Mouse (Mus musculus) limb, embryonic 12.5 days (tissue): ENCODE results near the gene Zfp467. TPM values are rescaled to one million over a fixed set of nuclear protein-coding genes. Genes with fewer than 3 reads are reported as not detected.
A peak's percentile ranks its signal among the peaks of the same experiment; 100 is the strongest.

Experiments used
- ATAC-seq: fragments of 200-750 bp; cut with Nextera tagmentation; 2 replicates; pipeline ENCODE4 v1.8.0; 2017; ENCODE audit warnings: low read depth, moderate TSS enrichment; ENCODE audit not compliant: insufficient number of reproducible peaks, insufficient read depth, low FRiP score, low TSS enrichment
- H3K27ac ChIP-seq: fragments of 300-500 bp; sonication (generic); 2 replicates; pipeline ENCODE4 v1.5.1; 2016; ENCODE audit warnings: mild to moderate bottlenecking, moderate library complexity
- H3K27me3 ChIP-seq: fragments of 300-500 bp; sonication (generic); 2 replicates; pipeline ENCODE4 v1.6.1; 2016; ENCODE audit warnings: mild to moderate bottlenecking, moderate library complexity
- H3K36me3 ChIP-seq: fragments of 300-500 bp; sonication (generic); 2 replicates; pipeline ENCODE4 v1.6.1; 2016; ENCODE audit warnings: mild to moderate bottlenecking, moderate library complexity
- H3K4me1 ChIP-seq: fragments of 300-500 bp; sonication (generic); replicated peaks from 2 replicates; pipeline ENCODE4 v1.6.1; 2016
- H3K4me2 ChIP-seq: fragments of 300-500 bp; sonication (generic); 2 replicates; pipeline ENCODE4 v1.6.1; 2016; ENCODE audit warnings: mild to moderate bottlenecking, moderate library complexity
- H3K4me3 ChIP-seq: fragments of 300-500 bp; sonication (generic); replicated peaks from 2 replicates; pipeline ENCODE4 v1.5.1; 2016; ENCODE audit warnings: mild to moderate bottlenecking
- H3K9ac ChIP-seq: fragments of 300-500 bp; sonication (generic); replicated peaks from 2 replicates; pipeline ENCODE4 v1.6.1; 2016; ENCODE audit warnings: mild to moderate bottlenecking, moderate library complexity
- H3K9me3 ChIP-seq: fragments of 300-500 bp; sonication (generic); 2 replicates; pipeline ENCODE4 v1.6.1; 2016; ENCODE audit warnings: mild to moderate bottlenecking, moderate library complexity
- WGBS: fragments of 180-500 bp; shearing (Covaris S2); methylation state at CpG from one replicate; pipeline ENCODE4 v1.1.7; 2016; 5-methylcytosine and 5-hydroxymethylcytosine counted together
- polyA plus RNA-seq: library from polyadenylated mRNA; unstranded; fragments of >200 nt; fragmentation: Nextera tagmentation; extraction: Ambion mirVana; gene quantifications from 2 replicates; pipeline ENCODE4 v1.2.1, GENCODE M21; 2016

The Zfp467 gene
- polyA plus RNA-seq, 1 experiment from 2014 or later, result 23.5 TPM

GRCm38 (mm10) chr6:48439654-48440053 lies 6.0 kb downstream of the Zfp467 start:
- H3K27ac ChIP-seq, result no peak overlapping the region
- H3K4me2 ChIP-seq, result peak overlapping the region; percentile 28; the same call in 1 of the 2 replicates
- no peak for ATAC-seq
- peaks cover 41% of the 10 kb centered on the region for H3K27me3 ChIP-seq
- H3K4me1 ChIP-seq, result peaks cover 52% of the 10 kb centered on the region
- no peak overlapping the region for H3K4me3 ChIP-seq
- no peak overlapping the region; the same call in 1 of the 2 replicates for H3K9ac ChIP-seq
- H3K36me3 ChIP-seq, result peaks cover 57% of the 10 kb centered on the region
- H3K9me3 ChIP-seq, result no peaks in the 10 kb centered on the region

- Histone ChIP-seq H3K4me1 (peaks cover 49% of the 10 kb centered on the region), H3K36me3 (peaks cover 57% of the 10 kb centered on the region), H3K27ac (no peak overlapping the region), H3K9ac (peak overlapping the region; percentile 42; the same call in 1 of the 2 replicates), H3K9me3 (no peaks in the 10 kb centered on the region), H3K4me2 (peak overlapping the region; percentile 28), H3K27me3 (peaks cover 41% of the 10 kb centered on the region), H3K4me3 (peak overlapping the region; percentile 2)
- ATAC-seq, result no peak; the same call in 1 of the 2 replicates
- WGBS, result 13% methylated on average over 55 of the region's 55 CpGs
Observed at GRCm38 (mm10) chr6:48438475-48439125, 7.0 kb downstream of the Zfp467 start.

DNA sequence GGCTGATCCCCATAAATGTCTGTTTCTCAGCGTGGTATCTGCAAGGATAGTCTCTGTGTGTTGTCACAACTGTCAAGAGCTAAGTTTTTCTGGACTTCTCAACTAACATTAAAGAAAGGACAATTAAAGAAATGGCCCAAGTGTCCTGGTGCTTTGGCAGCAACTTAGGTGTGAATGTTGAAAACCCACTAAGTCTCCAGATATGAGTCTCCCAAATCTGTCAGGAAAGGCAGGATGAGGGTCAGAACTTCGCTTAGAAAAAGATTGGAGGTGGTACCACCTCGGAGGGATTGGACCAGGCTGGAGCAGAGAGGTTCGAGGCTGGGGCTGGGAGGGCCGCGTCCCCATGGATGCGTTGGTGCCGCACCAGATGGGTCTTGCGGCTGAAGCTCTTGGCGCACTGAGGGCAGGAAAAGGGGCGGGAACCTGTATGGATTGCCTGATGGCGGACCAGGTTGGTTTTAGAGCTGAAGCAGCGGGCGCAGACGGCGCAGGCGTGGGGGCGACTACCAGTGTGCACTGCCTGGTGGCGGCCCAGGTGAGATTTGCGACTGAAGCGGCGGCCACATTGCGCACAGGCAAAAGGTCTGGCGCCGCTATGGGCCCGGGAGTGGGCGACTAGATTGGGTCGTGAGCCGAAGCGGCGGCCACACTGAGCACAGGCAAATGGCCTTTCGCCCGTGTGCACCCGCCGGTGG lies 7.8 kb downstream of the Zfp467 start:
- peak overlapping the region; percentile 42; the same call in 1 of the 2 replicates for H3K9ac ChIP-seq
- 34% methylated on average over 35 of the region's 35 CpGs for WGBS
- H3K27ac ChIP-seq, result no peak overlapping the region
- H3K4me3 ChIP-seq, result 0 out of 2 replicates have a peak overlapping the region, but pooled peaks have one; percentile 2
- peaks cover 43% of the 10 kb centered on the region for H3K4me1 ChIP-seq
- H3K4me2 ChIP-seq, result peak overlapping the region; percentile 28; the same call in 1 of the 2 replicates
- no peak for ATAC-seq
- peaks cover 57% of the 10 kb centered on the region for H3K36me3 ChIP-seq
- no peaks in the 10 kb centered on the region for H3K9me3 ChIP-seq
- peaks cover 41% of the 10 kb centered on the region for H3K27me3 ChIP-seq

DNA sequence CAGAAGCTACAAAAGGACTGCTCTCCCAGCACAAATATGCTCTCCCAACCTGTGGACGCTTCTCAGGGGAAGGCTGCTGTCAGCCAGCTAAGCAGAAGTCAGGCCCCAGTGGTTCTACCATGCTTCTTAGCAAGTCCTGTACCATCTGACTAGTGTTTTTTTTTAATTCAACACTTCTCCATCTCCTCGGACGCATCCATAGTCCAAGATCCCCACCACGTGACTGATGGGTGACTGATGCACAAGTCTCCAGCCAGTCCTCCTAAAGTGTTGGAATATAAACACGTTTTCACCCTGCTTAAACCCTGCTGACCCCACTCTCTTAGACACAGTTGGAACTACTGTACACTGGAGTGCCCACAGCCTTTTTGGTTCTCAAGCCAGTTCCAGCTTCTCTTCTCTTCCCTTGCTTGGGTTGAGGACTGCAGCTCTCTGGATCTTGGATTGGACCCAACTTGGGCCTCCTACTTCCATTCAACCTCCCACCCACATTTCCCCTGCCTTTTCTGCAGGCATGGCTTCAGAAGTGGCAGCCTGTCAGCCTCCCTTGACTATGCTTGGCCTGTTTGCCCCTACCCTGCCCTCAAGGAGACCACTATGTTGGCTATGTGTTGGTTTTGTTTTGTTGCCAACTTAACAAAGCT lies 9.8 kb downstream of the Zfp467 start:
- peaks cover 40% of the 10 kb centered on the region for H3K27me3 ChIP-seq
- H3K4me3 ChIP-seq, result no peak overlapping the region
- no peak overlapping the region for H3K4me2 ChIP-seq
- no peak for ATAC-seq
- no peak overlapping the region for H3K27ac ChIP-seq
- H3K4me1 ChIP-seq, result peaks cover 36% of the 10 kb centered on the region
- no peak overlapping the region for H3K9ac ChIP-seq
- peaks cover 39% of the 10 kb centered on the region for H3K36me3 ChIP-seq
- no peaks in the 10 kb centered on the region for H3K9me3 ChIP-seq
- WGBS, result 86% methylated on average over 5 of the region's 5 CpGs

- H3K9me3 ChIP-seq, result no peaks in the 10 kb centered on the region
- no peak overlapping the region for H3K9ac ChIP-seq
- 47% methylated on average over 5 of the region's 5 CpGs for WGBS
- H3K4me1 ChIP-seq, result peaks cover 29% of the 10 kb centered on the region
- no peak for ATAC-seq
- H3K36me3 ChIP-seq, result peaks cover 35% of the 10 kb centered on the region
- peaks cover 33% of the 10 kb centered on the region for H3K27me3 ChIP-seq
- no peak overlapping the region for H3K4me2 ChIP-seq
- H3K4me3 ChIP-seq, result no peak overlapping the region
- no peak overlapping the region for H3K27ac ChIP-seq
Observed at GRCm38 (mm10) chr6:48435111-48435510, 10.5 kb downstream of the Zfp467 start.

DNA sequence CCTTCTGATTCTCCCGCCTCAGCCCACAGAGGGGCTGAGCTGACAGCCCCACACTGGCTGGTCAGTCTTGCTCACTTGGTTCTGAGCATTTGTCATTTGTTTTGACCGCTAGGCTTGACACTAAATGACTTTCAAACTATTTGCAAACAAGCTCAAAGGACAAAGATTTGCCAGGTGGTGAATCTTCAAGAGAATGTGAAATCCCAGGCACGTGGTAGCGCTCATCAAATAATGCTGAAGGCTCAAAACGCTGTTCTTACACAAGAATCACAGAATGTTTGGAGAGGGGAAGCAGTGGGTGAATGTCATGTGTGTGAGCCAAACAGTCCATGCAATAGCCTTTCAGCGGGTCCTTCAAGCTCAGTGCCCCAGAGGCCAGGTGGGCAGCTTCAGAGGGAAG lies 11.0 kb downstream of the Zfp467 start:
- peaks cover 24% of the 10 kb centered on the region for H3K4me1 ChIP-seq
- 53% methylated on average over 6 of the region's 6 CpGs for WGBS
- ATAC-seq, result no peak
- H3K9me3 ChIP-seq, result no peaks in the 10 kb centered on the region
- H3K27me3 ChIP-seq, result peaks cover 28% of the 10 kb centered on the region
- no peak overlapping the region for H3K27ac ChIP-seq
- no peak overlapping the region for H3K9ac ChIP-seq
- H3K4me2 ChIP-seq, result no peak overlapping the region
- H3K36me3 ChIP-seq, result peaks cover 31% of the 10 kb centered on the region
- H3K4me3 ChIP-seq, result no peak overlapping the region

DNA sequence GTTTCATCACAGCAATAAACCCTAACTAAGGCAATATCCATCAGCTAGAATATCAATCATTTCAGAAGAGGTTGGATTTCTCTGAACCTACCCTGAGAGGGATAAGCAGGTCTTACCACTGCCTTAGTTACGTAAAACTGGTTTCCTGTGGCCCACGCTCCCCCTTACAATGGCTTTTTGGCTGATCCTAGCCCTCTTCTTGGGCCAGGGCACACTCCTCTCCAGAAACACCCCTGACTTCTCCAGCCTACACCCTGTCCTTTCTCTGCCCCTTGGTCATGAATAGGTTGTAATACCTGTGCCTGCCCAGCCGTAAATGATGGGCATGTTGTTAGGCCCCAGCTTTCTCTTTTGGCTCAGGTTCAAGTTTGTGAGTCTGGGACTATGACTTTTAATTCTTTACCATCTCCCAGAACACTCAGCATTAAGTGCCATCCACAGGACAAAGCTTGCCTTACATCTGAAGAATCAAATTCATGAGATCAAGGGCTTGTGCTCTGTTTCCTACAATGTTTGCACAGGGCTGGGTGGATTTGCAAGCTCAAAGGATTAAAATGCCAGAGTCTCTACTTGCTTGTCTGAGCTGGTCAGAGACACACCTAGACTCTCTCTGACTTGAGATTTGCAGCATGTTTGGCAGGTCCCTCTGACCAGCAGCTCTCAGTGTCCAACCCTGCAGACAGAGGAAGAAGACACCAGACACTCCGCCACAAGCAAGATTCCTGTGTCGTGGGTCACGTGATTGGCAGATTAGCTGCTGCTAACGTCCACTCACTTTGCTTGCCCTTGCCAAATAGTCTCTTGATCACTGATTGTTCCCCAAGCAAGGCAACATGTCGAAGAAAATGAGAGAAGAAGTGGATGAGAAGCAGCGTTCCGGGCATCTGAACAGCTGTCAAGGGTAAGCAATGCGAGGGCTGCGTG lies 12.5 kb downstream of the Zfp467 start:
- Histone ChIP-seq H3K4me1 (peaks cover 9% of the 10 kb centered on the region), H3K4me3 (no peak overlapping the region), H3K27me3 (peaks cover 13% of the 10 kb centered on the region), H3K9me3 (no peaks in the 10 kb centered on the region), H3K27ac (no peak overlapping the region), H3K4me2 (no peak overlapping the region), H3K9ac (no peak overlapping the region; the same call in 1 of the 2 replicates), H3K36me3 (peaks cover 16% of the 10 kb centered on the region)
- 64% methylated on average over 12 of the region's 12 CpGs for WGBS
- no peak for ATAC-seq

DNA sequence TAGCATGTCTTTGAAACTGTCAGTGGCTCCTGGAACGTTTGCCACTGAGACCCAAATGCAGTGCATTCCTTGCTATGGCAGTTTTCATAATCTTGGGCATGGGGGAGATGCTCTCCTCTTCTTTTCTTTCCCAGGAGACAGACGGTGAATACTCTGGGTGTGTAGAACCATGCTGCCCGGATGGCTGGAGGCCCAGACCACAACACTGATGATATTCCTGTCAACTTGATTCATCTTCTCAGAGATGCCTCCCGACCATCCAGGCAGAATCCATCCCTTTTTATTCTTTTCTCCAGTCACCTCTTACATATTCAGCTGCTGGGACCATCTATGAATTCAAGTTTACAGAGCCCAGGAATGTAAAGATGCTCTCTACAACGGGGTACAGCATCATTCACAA lies 14.9 kb downstream of the Zfp467 start:
- no peak overlapping the region for H3K9ac ChIP-seq
- H3K27me3 ChIP-seq, result no peaks in the 10 kb centered on the region
- no peaks in the 10 kb centered on the region for H3K9me3 ChIP-seq
- H3K4me3 ChIP-seq, result no peak overlapping the region
- no peak overlapping the region for H3K4me2 ChIP-seq
- H3K27ac ChIP-seq, result no peak overlapping the region
- no peaks in the 10 kb centered on the region; the same call in 1 of the 2 replicates for H3K36me3 ChIP-seq
- WGBS, result 74% methylated on average over 5 of the region's 5 CpGs
- no peak for ATAC-seq
- peaks cover 4% of the 10 kb centered on the region; the same call in 1 of the 2 replicates for H3K4me1 ChIP-seq

- WGBS, result 72% methylated on average over 4 of the region's 4 CpGs
Observed at GRCm38 (mm10) chr6:48428769-48429557, 16.7 kb downstream of the Zfp467 start.

GRCm38 (mm10) chr6:48426956-48427355 lies 18.7 kb downstream of the Zfp467 start:
- 77% methylated on average over 5 of the region's 5 CpGs for WGBS
- peaks cover 10% of the 10 kb centered on the region for H3K4me1 ChIP-seq
- no peak for ATAC-seq

More at GRCm38 (mm10) chr6:48428769-48429557, 16.7 kb downstream of the Zfp467 start:
- Histone ChIP-seq H3K9ac (no peak overlapping the region), H3K4me2 (no peak overlapping the region), H3K27ac (no peak overlapping the region), H3K27me3 (no peaks in the 10 kb centered on the region), H3K36me3 (no peaks in the 10 kb centered on the region; the same call in 1 of the 2 replicates), H3K4me1 (no peaks in the 10 kb centered on the region), H3K4me3 (no peak overlapping the region), H3K9me3 (no peaks in the 10 kb centered on the region)
- ATAC-seq, result no peak

More at GRCm38 (mm10) chr6:48426956-48427355, 18.7 kb downstream of the Zfp467 start:
- H3K9me3 ChIP-seq, result no peaks in the 10 kb centered on the region
- no peak overlapping the region for H3K9ac ChIP-seq
- H3K4me3 ChIP-seq, result no peak overlapping the region
- no peak overlapping the region for H3K4me2 ChIP-seq
- H3K27me3 ChIP-seq, result no peaks in the 10 kb centered on the region
- H3K27ac ChIP-seq, result no peak overlapping the region
- no peaks in the 10 kb centered on the region for H3K36me3 ChIP-seq
